Mouse (Mus musculus): ENCODE data around the gene Runx2. TPM values are rescaled to one million over a fixed set of nuclear protein-coding genes. Genes with fewer than 3 reads are reported as not detected.

Runx2 gene
- polyA plus RNA-seq, 1 experiment from 2014 or later = 0.41 TPM

DNA sequence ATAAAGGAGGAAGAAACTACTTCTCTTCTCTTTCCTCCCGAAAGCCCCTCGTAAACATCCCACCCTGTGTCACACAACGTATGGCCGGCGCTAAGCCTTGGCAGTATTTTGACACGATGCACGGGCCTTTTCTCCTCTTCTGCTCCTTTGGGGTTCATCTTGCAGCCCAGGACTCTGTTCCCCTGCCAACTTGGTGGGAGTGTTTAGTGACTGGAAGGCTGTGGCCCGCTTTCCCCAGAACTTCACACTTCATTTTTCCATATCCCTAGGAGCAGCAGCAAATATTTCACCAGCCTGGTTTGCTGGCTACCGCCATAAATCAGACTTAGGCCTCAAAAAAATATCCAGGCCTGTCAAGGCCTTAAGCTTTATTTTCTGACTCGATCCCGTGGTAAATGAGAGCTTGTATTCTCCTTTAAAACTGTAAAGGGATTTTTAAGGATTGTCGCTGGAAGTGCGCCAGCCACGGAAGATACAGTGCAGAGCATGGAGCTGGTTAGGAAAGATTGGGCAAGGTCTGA is 249.2 kb downstream of the Runx2 start:
- H3K4me1 ChIP-seq (replicated peaks; ENCODE audit: control insufficient read depth, insufficient read depth, low read length) = no peaks in the 10 kb centered on the region
- WGBS = 72% methylated on average over 14 of the region's 14 CpGs
- no peak overlapping the region for H3K4me3 ChIP-seq (replicated peaks; ENCODE audit: low read length)

DNA sequence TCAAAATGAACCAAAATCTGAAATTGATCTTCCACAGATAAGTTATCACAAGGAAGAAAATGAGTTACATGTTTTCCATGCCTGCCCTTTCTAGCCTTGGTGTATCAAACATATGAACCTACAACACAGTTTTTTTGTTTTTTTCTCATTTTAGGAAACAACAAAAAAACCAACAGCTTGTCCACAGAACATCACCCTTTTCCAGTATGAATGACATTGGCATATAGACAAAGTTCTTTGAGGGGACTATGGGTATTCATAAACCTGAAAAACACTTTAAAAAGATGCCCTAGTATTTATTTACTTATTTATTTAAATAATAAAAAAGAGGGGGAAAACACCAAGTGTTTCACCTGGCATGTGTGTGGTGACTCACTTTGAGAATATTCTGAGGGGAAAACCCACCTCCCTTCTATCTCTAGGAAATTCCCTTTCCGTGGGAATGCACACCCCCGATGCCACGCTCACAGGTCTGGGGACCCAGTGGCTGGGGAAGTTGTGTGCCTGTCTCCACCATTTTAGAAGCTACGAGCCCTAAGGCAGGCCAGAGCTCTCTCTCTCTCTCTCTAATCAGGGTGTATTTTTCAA is 249.9 kb downstream of the Runx2 start:
- whole genome bisulfite sequencing = 80% methylated on average over 4 of the region's 4 CpGs
- ATAC-seq = no peak
- H3K4me3 ChIP-seq (replicated peaks; ENCODE audit: low read length) = no peak overlapping the region

More for the DNA sequence above, 249.2 kb downstream of the Runx2 start:
- H3K4me2 ChIP-seq (ENCODE audit: low read length) = no peak overlapping the region
- no peaks in the 10 kb centered on the region for H3K9me3 ChIP-seq (ENCODE audit: control insufficient read depth, low read length)
- H3K27ac ChIP-seq (ENCODE audit: low read length) = no peak overlapping the region
- H3K9ac ChIP-seq (replicated peaks; ENCODE audit: low read depth, low read length) = no peak overlapping the region
- no peaks in the 10 kb centered on the region for H3K27me3 ChIP-seq (replicated peaks; ENCODE audit: control insufficient read depth, insufficient read depth, low read length)
- no peaks in the 10 kb centered on the region for H3K36me3 ChIP-seq (ENCODE audit: control insufficient read depth, insufficient read depth)
- ATAC-seq = no peak

DNA sequence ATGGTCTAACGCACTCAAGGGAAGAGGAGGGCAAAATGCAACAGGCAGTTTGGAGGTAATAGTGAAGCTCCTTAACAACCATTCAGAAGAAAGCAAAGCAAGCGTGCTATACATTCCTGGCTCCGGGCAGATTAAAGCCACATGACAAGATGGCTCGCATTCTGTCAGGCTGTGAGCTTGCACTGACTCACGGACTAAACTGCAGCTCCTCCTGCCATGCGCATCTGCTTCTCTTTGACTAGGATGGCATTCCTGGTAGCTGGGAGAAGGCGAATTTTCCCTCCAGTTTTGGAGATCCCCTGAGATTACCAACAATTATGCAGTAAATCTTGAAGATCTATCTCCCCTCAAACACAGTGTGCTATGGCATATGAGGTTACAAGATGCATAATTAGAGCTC is 254.6 kb downstream of the Runx2 start:
- Histone ChIP-seq H3K27me3 (replicated peaks; ENCODE audit: control insufficient read depth, insufficient read depth, low read length) (no peaks in the 10 kb centered on the region), H3K4me3 (replicated peaks; ENCODE audit: low read length) (no peak overlapping the region), H3K4me1 (replicated peaks; ENCODE audit: control insufficient read depth, insufficient read depth, low read length) (no peaks in the 10 kb centered on the region; the same call in 1 of the 2 replicates), H3K27ac (ENCODE audit: low read length) (no peak overlapping the region), H3K9ac (replicated peaks; ENCODE audit: low read depth, low read length) (no peak overlapping the region), H3K36me3 (ENCODE audit: control insufficient read depth, insufficient read depth) (no peaks in the 10 kb centered on the region), H3K9me3 (ENCODE audit: control insufficient read depth, low read length) (no peaks in the 10 kb centered on the region), H3K4me2 (ENCODE audit: low read length) (no peak overlapping the region)
- WGBS = 63% methylated on average over 7 of the region's 7 CpGs
- peak; percentile 43 for ATAC-seq

More for the DNA sequence above, 249.9 kb downstream of the Runx2 start:
- H3K4me2 ChIP-seq (ENCODE audit: low read length) = no peak overlapping the region
- H3K27me3 ChIP-seq (replicated peaks; ENCODE audit: control insufficient read depth, insufficient read depth, low read length) = no peaks in the 10 kb centered on the region
- no peak overlapping the region for H3K9ac ChIP-seq (replicated peaks; ENCODE audit: low read depth, low read length)
- H3K9me3 ChIP-seq (ENCODE audit: control insufficient read depth, low read length) = no peaks in the 10 kb centered on the region
- H3K36me3 ChIP-seq (ENCODE audit: control insufficient read depth, insufficient read depth) = no peaks in the 10 kb centered on the region
- H3K27ac ChIP-seq (ENCODE audit: low read length) = no peak overlapping the region
- no peaks in the 10 kb centered on the region; the same call in 1 of the 2 replicates for H3K4me1 ChIP-seq (replicated peaks; ENCODE audit: control insufficient read depth, insufficient read depth, low read length)

DNA sequence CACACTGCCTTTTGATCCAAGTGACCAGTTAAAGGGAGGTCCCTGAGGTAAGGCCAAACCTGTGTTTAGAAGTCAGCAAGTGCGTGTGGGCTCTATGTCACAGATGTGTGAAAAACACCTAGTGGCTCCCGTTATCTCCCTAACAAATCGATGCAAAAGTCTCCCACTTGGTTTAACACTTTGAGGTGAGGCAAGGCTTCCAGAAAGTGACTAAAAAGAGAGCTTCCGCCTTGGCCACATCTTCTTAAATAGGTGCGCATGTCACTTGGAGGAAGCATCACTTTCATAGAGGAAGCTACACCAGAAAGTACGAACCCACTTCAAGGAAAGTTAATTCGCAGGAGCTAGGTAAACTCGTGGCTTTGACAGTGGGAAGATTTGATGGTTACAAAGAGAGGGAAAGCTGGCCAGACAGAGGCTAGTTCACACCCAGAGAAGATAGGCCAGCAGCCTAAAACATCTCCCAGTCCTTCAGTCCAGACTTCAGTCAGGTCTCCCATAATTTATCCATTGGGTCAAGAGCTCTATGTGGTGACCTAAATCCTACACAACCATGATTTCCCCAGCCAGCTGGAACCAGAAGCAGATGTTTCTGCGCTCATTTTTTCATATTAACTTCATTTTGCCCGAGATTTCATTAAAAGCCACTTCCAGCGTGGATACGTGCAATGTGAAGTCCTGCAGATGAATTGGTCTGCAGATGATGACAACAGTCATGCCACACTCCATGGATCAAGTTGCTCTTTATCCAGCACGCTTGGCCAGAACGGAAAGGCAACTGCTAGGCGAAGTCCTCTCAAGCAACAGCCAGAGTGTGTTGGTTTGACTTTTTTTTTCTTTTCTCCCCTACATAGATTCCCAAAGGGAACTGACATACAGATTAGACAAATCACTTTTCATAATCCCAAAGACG is 257.1 kb downstream of the Runx2 start:
- Histone ChIP-seq H3K27ac (ENCODE audit: low read length) (no peak overlapping the region), H3K9ac (replicated peaks; ENCODE audit: low read depth, low read length) (no peak overlapping the region), H3K27me3 (replicated peaks; ENCODE audit: control insufficient read depth, insufficient read depth, low read length) (no peaks in the 10 kb centered on the region), H3K36me3 (ENCODE audit: control insufficient read depth, insufficient read depth) (no peaks in the 10 kb centered on the region), H3K4me1 (replicated peaks; ENCODE audit: control insufficient read depth, insufficient read depth, low read length) (no peaks in the 10 kb centered on the region; the same call in 1 of the 2 replicates), H3K4me3 (replicated peaks; ENCODE audit: low read length) (no peak overlapping the region), H3K4me2 (ENCODE audit: low read length) (no peak overlapping the region), H3K9me3 (ENCODE audit: control insufficient read depth, low read length) (no peaks in the 10 kb centered on the region)
- no peak for ATAC-seq
- WGBS = 93% methylated on average over 16 of the region's 16 CpGs

DNA sequence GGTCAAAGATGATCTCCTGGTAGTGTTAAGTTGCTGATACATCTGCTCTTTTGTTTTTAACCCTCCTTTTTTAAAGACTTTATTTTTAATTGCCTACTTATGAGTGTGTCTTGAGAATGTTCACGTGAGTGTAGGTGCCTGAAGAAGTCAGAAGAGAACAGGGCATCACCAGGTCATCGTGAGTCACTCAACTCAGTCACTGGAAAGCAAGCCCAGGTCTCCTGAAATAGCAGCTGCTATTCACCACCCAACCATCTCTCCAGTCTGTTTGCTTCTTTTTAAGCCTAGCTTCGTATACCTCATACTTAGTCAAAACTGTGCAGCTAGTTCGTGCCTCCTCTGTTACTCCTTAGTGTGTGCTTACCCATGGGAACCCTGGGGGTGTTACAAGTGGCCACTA is 259.7 kb downstream of the Runx2 start:
- Histone ChIP-seq H3K36me3 (ENCODE audit: control insufficient read depth, insufficient read depth) (no peaks in the 10 kb centered on the region), H3K9ac (replicated peaks; ENCODE audit: low read depth, low read length) (no peak overlapping the region), H3K27ac (ENCODE audit: low read length) (no peak overlapping the region), H3K4me1 (replicated peaks; ENCODE audit: control insufficient read depth, insufficient read depth, low read length) (no peaks in the 10 kb centered on the region; the same call in 1 of the 2 replicates), H3K9me3 (ENCODE audit: control insufficient read depth, low read length) (no peaks in the 10 kb centered on the region), H3K4me3 (replicated peaks; ENCODE audit: low read length) (no peak overlapping the region), H3K4me2 (ENCODE audit: low read length) (no peak overlapping the region), H3K27me3 (replicated peaks; ENCODE audit: control insufficient read depth, insufficient read depth, low read length) (no peaks in the 10 kb centered on the region)
- no peak for ATAC-seq
- 89% methylated on average over 4 of the region's 4 CpGs for WGBS

DNA sequence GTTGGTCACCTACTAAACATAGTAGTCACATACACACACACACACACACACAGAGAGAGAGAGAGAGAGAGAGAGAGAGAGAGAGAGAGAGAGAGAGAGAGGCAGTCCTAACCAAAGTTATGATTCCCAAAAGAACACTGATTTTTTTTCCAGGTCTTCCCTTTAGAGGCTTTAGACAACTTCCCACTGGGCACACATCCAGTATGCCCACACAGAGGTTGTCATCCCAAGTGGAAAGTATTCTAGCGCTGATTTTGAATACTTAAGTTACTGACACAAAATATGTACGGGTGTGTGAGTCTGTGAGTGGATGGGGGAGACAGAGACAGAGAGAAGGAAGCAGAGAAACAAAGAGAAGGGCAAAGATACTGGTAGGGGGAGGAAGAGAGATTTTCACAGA is 265.0 kb downstream of the Runx2 start:
- Histone ChIP-seq H3K27me3 (replicated peaks; ENCODE audit: control insufficient read depth, insufficient read depth, low read length) (no peaks in the 10 kb centered on the region), H3K9me3 (ENCODE audit: control insufficient read depth, low read length) (no peaks in the 10 kb centered on the region), H3K4me1 (replicated peaks; ENCODE audit: control insufficient read depth, insufficient read depth, low read length) (no peaks in the 10 kb centered on the region), H3K27ac (ENCODE audit: low read length) (no peak overlapping the region), H3K4me3 (replicated peaks; ENCODE audit: low read length) (no peak overlapping the region), H3K9ac (replicated peaks; ENCODE audit: low read depth, low read length) (no peak overlapping the region), H3K36me3 (ENCODE audit: control insufficient read depth, insufficient read depth) (no peaks in the 10 kb centered on the region), H3K4me2 (ENCODE audit: low read length) (no peak overlapping the region)
- WGBS = 78% methylated on average over 2 of the region's 2 CpGs
- ATAC-seq = no peak

DNA sequence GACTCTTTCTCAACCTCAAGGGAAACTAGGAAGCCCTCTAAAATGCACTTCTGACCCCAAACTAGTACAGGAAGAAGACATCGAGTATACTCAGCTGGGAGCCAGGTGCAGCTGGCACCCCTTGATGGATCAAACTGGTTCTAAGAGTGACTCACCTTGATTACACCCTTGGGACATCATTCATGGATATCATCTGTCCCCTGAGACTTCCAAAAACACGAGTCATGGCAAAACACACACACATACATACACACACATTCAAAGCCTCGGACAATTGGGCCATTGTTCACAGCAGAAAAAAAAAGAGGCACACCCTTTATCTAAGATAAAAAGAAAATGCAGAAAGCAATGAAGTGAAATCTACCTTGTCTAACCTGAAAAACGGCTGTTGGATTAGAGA is 266.7 kb downstream of the Runx2 start:
- Histone ChIP-seq H3K9me3 (ENCODE audit: control insufficient read depth, low read length) (no peaks in the 10 kb centered on the region), H3K9ac (replicated peaks; ENCODE audit: low read depth, low read length) (no peak overlapping the region), H3K4me1 (replicated peaks; ENCODE audit: control insufficient read depth, insufficient read depth, low read length) (no peaks in the 10 kb centered on the region), H3K27me3 (replicated peaks; ENCODE audit: control insufficient read depth, insufficient read depth, low read length) (no peaks in the 10 kb centered on the region), H3K36me3 (ENCODE audit: control insufficient read depth, insufficient read depth) (no peaks in the 10 kb centered on the region), H3K4me3 (replicated peaks; ENCODE audit: low read length) (no peak overlapping the region), H3K4me2 (ENCODE audit: low read length) (no peak overlapping the region), H3K27ac (ENCODE audit: low read length) (no peak overlapping the region)
- no peak for ATAC-seq
- 71% methylated on average over 4 of the region's 4 CpGs for WGBS

DNA sequence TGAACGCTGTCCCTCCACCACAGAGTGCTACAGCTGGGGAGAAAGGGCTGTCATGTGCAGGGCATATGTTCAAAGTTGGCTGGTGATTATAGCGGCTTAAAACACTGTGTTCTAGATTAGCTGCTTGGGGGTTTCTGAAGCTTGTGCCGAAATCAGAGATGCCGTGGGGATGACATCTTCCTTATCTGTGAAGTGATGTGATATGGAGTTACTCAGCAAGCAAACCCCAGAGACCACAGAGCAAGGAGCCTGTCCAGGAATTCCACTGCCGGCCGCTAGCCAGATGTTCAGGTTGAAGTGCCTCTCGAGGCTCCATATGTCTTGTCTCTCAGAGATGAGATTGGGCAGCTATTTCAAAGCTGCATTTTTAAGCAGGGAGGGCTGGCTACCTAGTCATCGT is 267.8 kb downstream of the Runx2 start:
- H3K36me3 ChIP-seq (ENCODE audit: control insufficient read depth, insufficient read depth) = no peaks in the 10 kb centered on the region
- no peak overlapping the region for H3K4me2 ChIP-seq (ENCODE audit: low read length)
- no peak overlapping the region for H3K27ac ChIP-seq (ENCODE audit: low read length)
- H3K4me3 ChIP-seq (replicated peaks; ENCODE audit: low read length) = no peak overlapping the region
- ATAC-seq = no peak
- WGBS = 83% methylated on average over 8 of the region's 8 CpGs
- no peaks in the 10 kb centered on the region for H3K27me3 ChIP-seq (replicated peaks; ENCODE audit: control insufficient read depth, insufficient read depth, low read length)
- no peaks in the 10 kb centered on the region for H3K9me3 ChIP-seq (ENCODE audit: control insufficient read depth, low read length)
- H3K9ac ChIP-seq (replicated peaks; ENCODE audit: low read depth, low read length) = no peak overlapping the region
- H3K4me1 ChIP-seq (replicated peaks; ENCODE audit: control insufficient read depth, insufficient read depth, low read length) = no peaks in the 10 kb centered on the region

DNA sequence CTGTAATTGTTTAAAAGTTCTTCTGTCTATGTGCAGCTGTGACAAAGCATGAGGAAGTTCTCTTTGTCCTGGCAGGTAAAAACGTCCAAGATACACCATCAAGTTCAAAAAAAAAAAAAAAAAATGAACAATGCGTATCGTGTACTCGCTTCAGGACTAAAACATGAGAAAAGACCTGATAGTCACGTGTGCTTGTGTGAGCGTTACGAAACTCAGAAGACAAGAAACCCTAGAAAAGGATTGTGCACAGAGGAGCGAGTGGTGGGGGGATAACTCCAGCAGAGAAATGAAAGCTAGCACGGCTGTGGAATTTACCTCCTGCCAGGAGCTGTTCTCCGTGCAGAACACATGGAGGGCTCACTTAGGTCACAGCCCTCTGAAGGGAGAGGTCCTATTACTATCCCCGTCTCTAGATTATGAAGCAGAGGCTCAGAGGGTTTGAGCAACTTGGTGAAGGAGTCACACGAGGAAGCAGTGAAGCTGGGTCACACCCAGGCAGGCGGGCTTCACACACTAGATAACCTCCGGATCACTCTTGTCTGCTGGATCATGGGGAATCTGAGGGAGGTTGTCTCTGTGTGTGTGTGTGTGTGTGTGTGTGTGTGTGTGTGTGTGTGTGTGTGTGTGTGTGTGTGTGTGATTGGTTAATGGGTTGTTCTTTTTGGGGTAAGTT is 269.3 kb downstream of the Runx2 start:
- Histone ChIP-seq H3K9me3 (ENCODE audit: control insufficient read depth, low read length) (no peaks in the 10 kb centered on the region), H3K4me1 (replicated peaks; ENCODE audit: control insufficient read depth, insufficient read depth, low read length) (no peaks in the 10 kb centered on the region), H3K4me3 (replicated peaks; ENCODE audit: low read length) (no peak overlapping the region), H3K36me3 (ENCODE audit: control insufficient read depth, insufficient read depth) (no peaks in the 10 kb centered on the region), H3K9ac (replicated peaks; ENCODE audit: low read depth, low read length) (no peak overlapping the region), H3K27me3 (replicated peaks; ENCODE audit: control insufficient read depth, insufficient read depth, low read length) (no peaks in the 10 kb centered on the region), H3K4me2 (ENCODE audit: low read length) (no peak overlapping the region), H3K27ac (ENCODE audit: low read length) (no peak overlapping the region)
- 52% methylated on average over 14 of the region's 14 CpGs for WGBS
- no peak for ATAC-seq
